Mouse (Mus musculus): ENCODE data around the gene Dok1. TPM values are rescaled to one million over a fixed set of nuclear protein-coding genes. Genes with fewer than 3 reads are reported as not detected.

Dok1 gene
- polyA plus RNA-seq, 1 experiment from 2014 or later, result 21.1 TPM

DNA sequence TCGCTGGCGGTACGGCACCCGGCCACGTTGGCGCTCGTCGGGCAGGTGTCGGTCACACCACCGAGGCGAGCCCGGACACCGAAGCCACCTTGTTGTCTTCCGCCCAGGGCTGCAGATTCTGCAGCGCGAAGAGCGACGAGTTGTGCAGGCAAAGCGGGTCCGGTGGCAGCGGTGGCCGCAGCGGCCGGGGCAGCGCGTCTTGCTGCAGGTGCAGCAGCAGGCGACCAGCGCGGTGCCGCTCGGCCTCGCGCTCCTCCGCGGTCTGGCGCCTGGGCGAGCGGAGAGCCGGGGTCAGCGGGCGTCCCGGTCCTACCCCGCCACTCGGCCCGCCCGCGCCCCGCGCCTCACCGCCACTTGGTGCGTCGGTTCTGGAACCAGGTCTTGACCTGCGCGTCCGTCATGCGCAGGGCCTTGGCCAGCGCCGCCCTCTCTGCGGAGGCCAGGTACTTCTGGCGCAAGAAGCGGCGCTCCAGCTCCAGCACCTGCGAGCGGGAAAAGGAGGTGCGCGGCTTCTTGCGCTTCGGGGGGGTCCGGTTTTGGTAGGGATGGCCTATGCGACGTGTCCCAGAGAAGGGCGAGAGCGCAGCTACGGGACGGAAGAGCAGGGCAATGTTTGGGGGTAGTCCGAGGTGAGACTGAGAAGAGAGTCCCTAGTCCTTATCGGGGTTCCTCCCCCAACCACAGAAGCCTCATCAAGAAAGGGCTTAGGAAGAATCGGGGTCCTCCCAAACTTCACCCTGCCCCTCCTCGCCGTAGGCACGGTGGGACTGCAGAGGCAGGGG, 35.6 kb upstream of the Dok1 start:
- 2% methylated on average over 81 of the region's 81 CpGs for WGBS (ENCODE audit: insufficient replicate concordance)

DNA sequence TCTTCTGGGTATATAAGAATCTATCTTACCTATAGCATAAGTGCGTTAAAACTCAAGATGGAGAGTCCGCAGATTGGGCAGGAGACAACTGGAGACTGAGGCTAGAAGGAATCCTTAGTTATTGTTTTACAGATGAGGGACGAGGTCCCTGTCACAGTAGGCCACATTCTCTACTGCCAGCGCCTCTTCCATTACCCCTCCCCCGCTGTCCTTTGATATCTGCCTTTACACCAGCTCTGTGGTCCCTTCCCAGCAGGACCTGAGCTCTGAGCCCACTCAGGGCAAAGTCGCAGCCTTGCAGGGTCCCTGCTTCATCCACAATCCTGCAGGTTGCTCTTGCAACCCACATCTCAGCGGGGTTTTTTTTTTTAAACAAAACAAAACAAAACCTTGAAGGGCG, 35.0 kb upstream of the Dok1 start:
- Histone ChIP-seq H3K36me3 (replicated peaks) (no peaks in the 10 kb centered on the region), H3K4me3 (replicated peaks) (peak overlapping the region; percentile 32; the same call in 1 of the 2 replicates)

More for the DNA sequence above, 35.6 kb upstream of the Dok1 start:
- Histone ChIP-seq H3K27ac (replicated peaks) (no peak overlapping the region), H3K9ac (no peak overlapping the region), H3K4me3 (replicated peaks) (peak overlapping the region; percentile 32), H3K27me3 (peaks cover 100% of the 10 kb centered on the region), H3K9me3 (replicated peaks) (no peaks in the 10 kb centered on the region), H3K4me1 (replicated peaks) (peaks cover 32% of the 10 kb centered on the region), H3K4me2 (peak overlapping the region; percentile 54), H3K36me3 (replicated peaks) (no peaks in the 10 kb centered on the region)
- ATAC-seq (ENCODE audit: insufficient read depth), result no peak

DNA sequence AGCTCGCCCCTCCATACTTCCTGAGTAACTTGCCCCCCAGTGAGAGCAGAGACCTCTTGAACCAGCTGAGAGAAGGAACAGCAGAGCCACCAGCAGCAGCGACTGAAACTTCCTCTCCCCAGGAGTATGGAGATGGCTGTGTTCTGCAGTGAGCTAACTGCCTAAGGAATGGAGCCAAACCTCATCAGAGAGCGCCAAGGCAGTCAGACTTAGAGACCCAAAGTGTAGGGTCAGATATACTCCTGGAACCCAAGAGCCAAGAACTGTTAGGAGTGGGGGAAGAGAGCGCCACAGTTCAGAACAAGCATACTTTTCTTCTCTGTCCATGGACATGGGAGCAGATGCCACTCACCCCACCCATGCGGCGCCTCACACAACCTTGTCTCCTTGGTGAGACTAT, 33.2 kb upstream of the Dok1 start:
- H3K4me3 ChIP-seq (replicated peaks), result no peak overlapping the region
- 29% methylated on average over 6 of the region's 6 CpGs for WGBS (ENCODE audit: insufficient replicate concordance)
- H3K9me3 ChIP-seq (replicated peaks), result no peaks in the 10 kb centered on the region
- no peak overlapping the region for H3K4me2 ChIP-seq
- no peak overlapping the region for H3K9ac ChIP-seq
- H3K27me3 ChIP-seq, result peaks cover 100% of the 10 kb centered on the region
- no peak overlapping the region for H3K27ac ChIP-seq (replicated peaks)
- H3K36me3 ChIP-seq (replicated peaks), result no peaks in the 10 kb centered on the region
- ATAC-seq (ENCODE audit: insufficient read depth), result no peak
- peaks cover 32% of the 10 kb centered on the region for H3K4me1 ChIP-seq (replicated peaks)

More for the DNA sequence above, 35.0 kb upstream of the Dok1 start:
- H3K9ac ChIP-seq, result no peak overlapping the region
- H3K4me2 ChIP-seq, result peak overlapping the region; percentile 54
- H3K27ac ChIP-seq (replicated peaks), result no peak overlapping the region
- peaks cover 32% of the 10 kb centered on the region for H3K4me1 ChIP-seq (replicated peaks)
- WGBS (ENCODE audit: insufficient replicate concordance), result 11% methylated on average over 8 of the region's 8 CpGs
- H3K9me3 ChIP-seq (replicated peaks), result no peaks in the 10 kb centered on the region
- peaks cover 100% of the 10 kb centered on the region for H3K27me3 ChIP-seq
- no peak for ATAC-seq (ENCODE audit: insufficient read depth)

DNA sequence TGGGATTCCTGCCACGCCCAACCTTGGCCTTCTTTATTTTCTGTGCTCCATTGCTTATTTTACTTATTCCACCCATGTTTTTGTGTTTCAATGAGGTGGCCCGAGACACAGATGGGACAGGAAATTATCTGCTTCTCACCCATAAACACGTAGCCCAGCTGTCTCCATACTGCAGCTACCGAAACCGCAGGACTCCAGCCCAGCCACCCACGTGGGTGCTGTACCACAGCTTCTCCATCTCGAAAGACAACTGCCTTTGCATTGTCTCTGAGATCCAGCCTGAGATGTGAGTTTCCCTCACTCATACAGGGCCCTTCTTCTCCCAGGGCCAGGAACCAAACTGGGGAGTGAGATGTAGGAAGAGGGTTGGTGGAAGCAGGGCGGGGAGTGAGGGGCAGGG, 32.7 kb upstream of the Dok1 start:
- ATAC-seq (ENCODE audit: insufficient read depth), result no peak
- peaks cover 28% of the 10 kb centered on the region for H3K4me1 ChIP-seq (replicated peaks)
- no peak overlapping the region for H3K4me3 ChIP-seq (replicated peaks)
- H3K27me3 ChIP-seq, result peaks cover 100% of the 10 kb centered on the region
- 31% methylated on average over 8 of the region's 8 CpGs for WGBS (ENCODE audit: insufficient replicate concordance)
- no peak overlapping the region for H3K27ac ChIP-seq (replicated peaks)
- H3K9me3 ChIP-seq (replicated peaks), result no peaks in the 10 kb centered on the region
- no peak overlapping the region for H3K4me2 ChIP-seq
- no peak overlapping the region for H3K9ac ChIP-seq
- H3K36me3 ChIP-seq (replicated peaks), result no peaks in the 10 kb centered on the region

DNA sequence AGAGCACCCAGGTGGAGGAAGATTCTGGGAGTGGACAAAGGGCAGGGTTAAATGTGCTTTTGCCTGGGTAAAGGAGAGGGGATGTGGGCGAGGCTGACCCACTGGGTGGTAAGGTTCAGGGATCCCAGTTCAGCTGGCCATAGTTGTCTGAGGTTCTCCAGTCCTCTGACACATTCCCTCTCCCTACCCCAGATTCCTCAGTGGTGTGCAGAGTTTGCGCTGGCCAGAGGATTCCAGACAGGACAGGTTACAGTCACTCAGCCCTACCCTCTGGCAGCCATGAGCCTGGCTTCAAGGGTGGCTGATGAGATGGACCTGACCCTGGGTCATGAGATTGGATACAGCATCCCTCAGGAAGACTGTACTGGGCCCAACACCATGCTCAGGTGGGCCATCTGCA, 25.5 kb upstream of the Dok1 start:
- Histone ChIP-seq H3K4me3 (replicated peaks) (peak overlapping the region; percentile 38), H3K9ac (peak overlapping the region; percentile 25; the same call in 1 of the 2 replicates), H3K4me2 (peak overlapping the region; percentile 50), H3K36me3 (replicated peaks) (peaks cover 30% of the 10 kb centered on the region), H3K4me1 (replicated peaks) (peaks cover 43% of the 10 kb centered on the region), H3K27ac (replicated peaks) (0 out of 2 replicates have a peak overlapping the region, but pooled peaks have one; percentile 63), H3K9me3 (replicated peaks) (no peaks in the 10 kb centered on the region), H3K27me3 (peaks cover 42% of the 10 kb centered on the region)
- WGBS (ENCODE audit: insufficient replicate concordance), result 71% methylated on average over 2 of the region's 2 CpGs
- no peak for ATAC-seq (ENCODE audit: insufficient read depth)

DNA sequence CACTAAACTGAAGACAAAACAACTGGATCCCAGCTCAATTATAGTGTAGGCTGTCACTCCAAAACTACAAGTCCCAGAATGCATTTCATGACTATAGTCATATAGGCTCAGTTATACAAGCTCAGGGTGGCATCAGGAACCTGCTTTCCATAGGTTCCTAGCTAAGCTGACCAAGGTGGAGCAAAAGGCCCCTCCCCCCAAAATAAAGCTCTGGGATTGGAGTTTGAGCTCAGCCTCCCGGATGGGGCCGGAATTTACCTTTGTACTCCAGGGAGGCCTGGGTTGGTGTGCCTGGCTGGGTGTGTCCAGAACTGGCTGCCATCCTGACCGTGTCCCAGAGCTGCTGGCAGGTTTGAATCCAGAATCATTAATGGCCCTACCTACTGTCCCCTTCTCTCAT, 24.5 kb upstream of the Dok1 start, which contains the start of gene Dqx1:
Gene Dqx1, plus strand, starts transcription at position 55 of the 400 bp plus-strand sequence.
- H3K27me3 ChIP-seq, result peaks cover 33% of the 10 kb centered on the region
- ATAC-seq (ENCODE audit: insufficient read depth), result no peak
- peaks cover 30% of the 10 kb centered on the region for H3K36me3 ChIP-seq (replicated peaks)
- H3K9me3 ChIP-seq (replicated peaks), result no peaks in the 10 kb centered on the region
- peaks cover 51% of the 10 kb centered on the region for H3K4me1 ChIP-seq (replicated peaks)
- WGBS (ENCODE audit: insufficient replicate concordance), result 65% methylated on average over 3 of the region's 3 CpGs
- H3K4me2 ChIP-seq, result peak within 1 kb of the TSS; percentile 50
- H3K4me3 ChIP-seq (replicated peaks), result peak within 1 kb of the TSS; percentile 77
- H3K9ac ChIP-seq, result peak within 1 kb of the TSS; percentile 25; the same call in 1 of the 2 replicates
- H3K27ac ChIP-seq (replicated peaks), result peak within 1 kb of the TSS; percentile 63

DNA sequence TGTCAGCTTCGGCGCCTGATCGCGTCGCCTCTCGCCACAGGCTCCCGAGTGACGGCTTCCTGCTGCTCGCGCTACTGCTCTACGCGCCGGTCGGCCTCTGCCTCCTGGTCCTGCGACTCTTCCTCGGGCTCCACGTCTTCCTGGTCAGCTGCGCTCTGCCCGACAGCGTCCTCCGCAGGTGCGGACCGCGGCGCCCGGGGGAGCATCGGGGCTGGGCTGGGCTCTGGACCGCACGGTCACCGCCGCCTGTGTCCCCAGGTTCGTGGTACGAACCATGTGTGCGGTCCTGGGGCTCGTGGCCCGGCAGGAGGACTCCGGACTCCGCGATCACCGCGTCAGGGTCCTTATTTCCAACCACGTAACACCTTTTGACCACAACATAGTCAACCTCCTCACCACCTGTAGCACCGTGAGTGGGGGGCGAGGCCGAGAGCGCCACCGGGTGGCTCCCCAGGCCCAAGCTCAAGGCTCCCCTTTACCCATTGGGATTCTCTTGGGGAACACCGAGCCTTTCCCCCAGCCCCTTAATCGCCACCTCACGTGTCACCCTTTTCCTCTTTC, 21.7 kb upstream of the Dok1 start, which contains the start of gene Htra2:
Gene Htra2, minus strand, starts transcription at position 403 of the 561 bp plus-strand sequence.
- peak within 1 kb of the TSS; percentile 91 for H3K4me2 ChIP-seq
- H3K4me1 ChIP-seq (replicated peaks), result peaks cover 73% of the 10 kb centered on the region
- H3K9me3 ChIP-seq (replicated peaks), result no peaks in the 10 kb centered on the region
- H3K27ac ChIP-seq (replicated peaks), result peak within 1 kb of the TSS; percentile 94
- under 1% methylated on average over 50 of the region's 50 CpGs for WGBS (ENCODE audit: insufficient replicate concordance)
- H3K27me3 ChIP-seq, result peaks cover 5% of the 10 kb centered on the region
- peaks cover 50% of the 10 kb centered on the region for H3K36me3 ChIP-seq (replicated peaks)
- ATAC-seq (ENCODE audit: insufficient read depth), result peak; percentile 22
- H3K4me3 ChIP-seq (replicated peaks), result peak within 1 kb of the TSS; percentile 77
- peak within 1 kb of the TSS; percentile 95 for H3K9ac ChIP-seq

DNA sequence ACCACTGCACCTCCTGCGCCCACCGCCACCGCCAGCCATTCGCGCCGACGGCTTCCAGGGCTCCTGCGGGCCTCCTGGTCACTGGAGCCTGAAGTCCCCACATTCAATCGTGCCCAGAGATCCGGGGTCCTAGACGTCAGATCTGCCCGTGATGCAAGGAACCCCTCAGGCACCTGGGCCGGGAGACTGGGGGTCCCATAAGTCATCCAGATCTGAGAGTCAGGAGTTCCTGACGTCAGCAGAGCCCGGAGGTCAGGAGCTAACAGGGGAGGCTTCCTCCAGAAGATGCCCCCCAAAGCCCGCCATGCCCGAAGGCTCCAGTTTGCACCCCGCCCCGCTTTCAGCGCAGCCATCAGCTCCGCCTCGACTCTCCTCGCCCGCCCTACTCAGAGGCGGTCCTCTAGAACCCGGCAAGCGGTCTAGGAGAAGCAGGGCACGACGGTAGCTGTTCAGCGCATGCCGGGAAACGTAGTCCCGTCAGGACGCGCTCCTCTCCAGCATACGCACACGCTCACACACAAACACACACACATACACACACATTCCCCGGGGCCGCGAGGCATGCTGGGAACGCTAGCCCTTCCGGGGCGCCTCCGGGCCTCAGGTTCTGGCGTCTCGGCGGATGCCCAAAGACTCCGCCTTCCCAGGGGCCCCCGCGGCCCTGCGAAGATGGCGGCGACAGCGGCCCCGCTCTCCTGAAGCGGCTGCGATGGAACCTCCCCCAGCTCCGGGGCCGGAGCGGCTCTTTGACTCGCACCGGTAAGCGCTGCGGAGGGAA, 21.0 kb upstream of the Dok1 start, which contains the start of gene Aup1:
Gene Aup1, plus strand, starts transcription at position 448 of the 778 bp plus-strand sequence.
- peaks cover 76% of the 10 kb centered on the region for H3K4me1 ChIP-seq (replicated peaks)

DNA sequence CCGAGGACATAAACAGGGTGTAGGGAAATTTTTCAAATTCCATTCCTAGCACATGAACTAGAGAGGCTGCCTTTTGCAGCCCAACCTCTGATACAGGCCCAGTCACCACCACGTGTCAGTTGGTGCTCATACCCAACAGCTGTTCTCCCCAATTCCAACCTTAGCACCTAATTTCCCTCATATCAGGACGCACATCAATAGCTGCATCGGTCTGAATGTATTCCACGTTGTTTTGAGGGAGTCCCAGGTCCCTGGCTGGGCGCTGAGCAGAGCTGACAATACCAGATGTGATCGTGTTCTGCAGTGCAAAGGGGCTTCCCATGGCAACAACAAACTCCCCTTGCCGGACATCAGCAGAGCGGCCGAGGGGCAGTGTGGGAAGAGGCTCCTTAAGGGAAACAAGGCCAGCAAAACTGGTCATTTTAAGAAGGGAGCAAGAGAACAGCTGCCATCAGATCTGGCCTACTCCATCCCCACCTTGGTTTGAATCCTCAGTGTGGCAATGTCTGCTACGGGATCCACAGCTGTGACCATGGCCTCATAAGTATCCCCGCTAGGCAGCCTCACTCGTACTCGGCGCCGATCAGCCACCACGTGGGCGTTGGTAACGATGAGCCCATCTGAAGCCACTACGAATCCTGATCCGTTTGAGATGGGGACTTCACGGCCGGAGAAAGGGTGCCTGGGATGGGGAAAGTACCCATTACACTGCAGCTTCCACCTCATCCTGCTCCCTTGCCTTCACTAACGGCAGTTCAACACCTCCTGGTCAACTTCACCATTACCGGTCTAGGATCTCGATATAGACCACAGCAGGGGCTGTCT, 20.1 kb upstream of the Dok1 start:
- WGBS (ENCODE audit: insufficient replicate concordance), result 2% methylated on average over 26 of the region's 26 CpGs
- Histone ChIP-seq H3K4me2 (peak overlapping the region; percentile 91), H3K4me3 (replicated peaks) (peak overlapping the region; percentile 77), H3K9ac (peak overlapping the region; percentile 95), H3K27ac (replicated peaks) (peak overlapping the region; percentile 94), H3K4me1 (replicated peaks) (peaks cover 70% of the 10 kb centered on the region), H3K36me3 (replicated peaks) (peaks cover 47% of the 10 kb centered on the region), H3K9me3 (replicated peaks) (no peaks in the 10 kb centered on the region), H3K27me3 (no peaks in the 10 kb centered on the region)
- no peak for ATAC-seq (ENCODE audit: insufficient read depth)

More for the DNA sequence above, 21.0 kb upstream of the Dok1 start, which contains the start of gene Aup1:
- H3K4me3 ChIP-seq (replicated peaks), result peak within 1 kb of the TSS; percentile 77
- ATAC-seq (ENCODE audit: insufficient read depth), result peak; percentile 95
- H3K9ac ChIP-seq, result peak within 1 kb of the TSS; percentile 95
- peaks cover under 1% of the 10 kb centered on the region; the same call in 1 of the 2 replicates for H3K27me3 ChIP-seq
- H3K36me3 ChIP-seq (replicated peaks), result peaks cover 50% of the 10 kb centered on the region
- under 1% methylated on average over 64 of the region's 64 CpGs for WGBS (ENCODE audit: insufficient replicate concordance)
- H3K27ac ChIP-seq (replicated peaks), result peak within 1 kb of the TSS; percentile 94
- no peaks in the 10 kb centered on the region for H3K9me3 ChIP-seq (replicated peaks)
- H3K4me2 ChIP-seq, result peak within 1 kb of the TSS; percentile 91

DNA sequence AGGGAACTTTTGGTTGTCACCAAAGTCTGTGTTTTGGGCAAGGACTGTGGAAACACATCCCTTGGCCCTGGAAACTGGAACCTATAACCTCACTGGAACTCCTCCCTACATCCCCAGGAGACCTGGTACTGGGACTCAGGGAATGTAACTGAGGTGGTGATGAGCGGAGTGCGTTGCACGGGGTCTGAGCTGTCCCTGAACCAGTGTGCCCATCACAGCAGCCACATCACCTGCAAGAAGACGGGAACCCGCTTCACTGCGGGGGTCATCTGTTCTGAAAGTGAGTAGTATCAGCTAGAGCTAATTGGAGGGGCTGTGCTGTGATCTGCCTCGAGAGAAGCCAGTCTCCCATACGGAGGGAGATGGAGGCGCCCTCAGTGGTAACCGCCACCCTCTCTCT, 16.1 kb upstream of the Dok1 start:
- Histone ChIP-seq H3K27me3 (no peaks in the 10 kb centered on the region), H3K36me3 (replicated peaks) (peaks cover 20% of the 10 kb centered on the region), H3K9me3 (replicated peaks) (no peaks in the 10 kb centered on the region), H3K4me2 (no peak overlapping the region), H3K4me3 (replicated peaks) (no peak overlapping the region), H3K4me1 (replicated peaks) (peaks cover 48% of the 10 kb centered on the region), H3K27ac (replicated peaks) (peak overlapping the region; percentile 33; the same call in 1 of the 2 replicates), H3K9ac (no peak overlapping the region)
- ATAC-seq (ENCODE audit: insufficient read depth), result no peak
- 72% methylated on average over 10 of the region's 10 CpGs for WGBS (ENCODE audit: insufficient replicate concordance)

Measured in liver, embryonic 15.5 days (tissue).